Mouse (Mus musculus): ENCODE data around the gene Olfr835.

The Olfr835 gene

DNA sequence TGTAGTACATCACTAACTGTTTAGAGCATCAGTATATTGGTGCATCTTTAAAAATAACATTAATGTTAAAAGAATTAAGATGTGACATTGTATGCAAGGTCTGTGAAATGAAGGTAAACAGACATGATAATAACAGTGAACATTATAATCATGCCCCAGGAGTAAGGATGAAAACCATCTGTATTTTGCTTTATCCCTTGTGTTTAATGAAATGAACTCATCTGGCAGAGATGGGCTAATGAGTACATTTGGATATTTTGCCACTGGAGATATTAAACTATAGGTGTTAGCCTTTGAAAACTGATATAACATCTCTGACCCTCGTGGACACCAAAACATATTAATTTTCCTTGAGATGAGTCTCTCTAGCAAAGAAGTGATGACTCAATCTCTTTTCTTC, at the start of gene Olfr835:
Gene Olfr835, plus strand, starts transcription at position 301 of the 400 bp plus-strand sequence.
- in situ Hi-C loops (cut with MboI; ENCODE audit: unreplicated experiment in 2 of 2): no loop called here

DNA sequence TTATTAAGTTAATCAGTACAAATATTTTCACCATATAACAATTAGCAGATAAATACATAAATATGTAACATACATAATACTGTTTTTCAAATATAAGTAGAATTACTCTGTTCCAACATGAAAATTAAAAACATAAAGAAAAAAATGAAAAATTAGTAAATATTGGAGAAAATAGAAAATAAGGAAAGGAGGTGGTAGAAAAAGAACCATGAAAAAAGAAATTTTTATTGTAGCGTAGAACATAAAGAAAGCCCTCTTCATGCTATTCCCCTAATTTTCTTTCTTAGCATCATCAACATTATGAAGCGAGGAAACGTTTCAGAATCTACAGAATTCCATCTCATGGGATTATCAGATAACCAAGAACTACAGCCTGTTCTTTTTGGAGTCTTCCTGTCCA, 44.8 kb upstream of the Olfr835 start, which contains the start of gene Olfr834:
Gene Olfr834, plus strand, starts transcription at position 301 of the 400 bp plus-strand sequence.
- in situ Hi-C loops (cut with MboI; ENCODE audit: unreplicated experiment in 2 of 2): no loop called here

DNA sequence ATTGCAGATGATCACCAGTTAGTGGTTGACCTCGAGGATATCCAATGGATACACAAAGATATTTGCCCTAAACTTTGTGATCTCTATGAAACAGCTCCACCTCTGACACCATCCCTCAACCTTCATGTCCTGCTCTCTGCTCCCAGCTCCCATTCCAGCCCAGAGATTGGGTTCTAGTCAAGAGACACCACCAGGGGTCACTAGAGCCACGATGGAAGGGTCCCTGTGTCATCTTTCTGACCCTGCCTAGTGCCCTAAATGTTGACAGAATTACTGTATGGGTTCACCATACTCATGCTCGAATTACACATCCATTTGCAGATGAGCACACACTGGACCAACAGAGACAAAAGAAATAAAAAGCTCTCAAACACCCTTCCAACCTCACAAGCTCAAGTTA, 52.5 kb downstream of the Olfr835 start:
- in situ Hi-C loops (cut with MboI; ENCODE audit: unreplicated experiment in 2 of 2): no loop called here
